Mouse (Mus musculus) C2C12 (cell line): ENCODE data around the gene Nucb2. TPM values are rescaled to one million over a fixed set of nuclear protein-coding genes. Genes with fewer than 3 reads are reported as not detected.
A peak's percentile ranks its signal among the peaks of the same experiment; 100 is the strongest.

Experiments used
- H3K27me3 ChIP-seq: one replicate; pipeline ENCODE4 v1.6.1; 2011; ENCODE audit not compliant: control insufficient read depth, insufficient read depth, insufficient read length
- H3K36me3 ChIP-seq: one replicate; pipeline ENCODE4 v1.6.1; 2011; ENCODE audit not compliant: control insufficient read depth, insufficient read depth
- H3K4me3 ChIP-seq: one replicate; pipeline ENCODE4 v1.5.1; 2011; ENCODE audit warnings: mild to moderate bottlenecking, control low read depth; ENCODE audit not compliant: poor library complexity, insufficient read depth, severe bottlenecking
- H3K79me2 ChIP-seq: one replicate; pipeline ENCODE4 v1.6.1; 2011; ENCODE audit not compliant: control insufficient read depth, insufficient read depth
- H3K79me3 ChIP-seq: one replicate; pipeline ENCODE4 v1.6.1; 2011; ENCODE audit warnings: low read depth, control low read depth
- H3ac ChIP-seq: one replicate; pipeline ENCODE3; 2011; ENCODE audit warnings: low read depth; ENCODE audit not compliant: control insufficient read depth, insufficient read length
- CEBPB ChIP-seq: IDR thresholded peaks from one replicate; pipeline ENCODE4 v1.6.1; 2011; ENCODE audit warnings: low read depth, mild to moderate bottlenecking, control low read depth, moderate library complexity
- CTCF ChIP-seq: IDR thresholded peaks from one replicate; pipeline ENCODE4 v1.5.1; 2011; ENCODE audit not compliant: control insufficient read depth, insufficient read depth, insufficient read length
- FOSL1 ChIP-seq: IDR thresholded peaks from one replicate; pipeline ENCODE4 v1.8.0; 2011; ENCODE audit warnings: mild to moderate bottlenecking, low read length; ENCODE audit not compliant: poor library complexity, insufficient read depth, severe bottlenecking
- MAX ChIP-seq: IDR thresholded peaks from one replicate; pipeline ENCODE4 v1.6.1; 2011; ENCODE audit warnings: mild to moderate bottlenecking, control low read depth
- MYOD1 ChIP-seq: IDR thresholded peaks from one replicate; pipeline ENCODE4 v1.6.1; 2011; ENCODE audit warnings: low read depth; ENCODE audit not compliant: control insufficient read depth, insufficient read length
- MYOG ChIP-seq: IDR thresholded peaks from one replicate; pipeline ENCODE4 v1.6.1; 2011; ENCODE audit not compliant: control insufficient read depth, insufficient read length; ENCODE audit errors: extremely low read depth
- USF1 ChIP-seq: IDR thresholded peaks from one replicate; pipeline ENCODE4 v1.6.1; 2011; ENCODE audit warnings: low read depth, mild to moderate bottlenecking, control low read depth, moderate library complexity
- long read RNA-seq, 2 experiments: library from polyadenylated mRNA; unstranded; transcript quantifications; one replicate each; pipeline ENCODE4 v2.0.0; 2019 to 2020
- polyA plus RNA-seq: library from polyadenylated mRNA; unstranded; fragments of >200 nt; fragmentation: generic; extraction: Trizol; gene quantifications from one replicate; pipeline ENCODE4 v1.2.1, GENCODE M21; 2012; ENCODE audit warnings: missing spikeins

Nucb2 gene
- 5.0 TPM for polyA plus RNA-seq
- long read RNA-seq, experiment 1, transcript Nucb2-201 (14 exons, 1,685 nt), result major isoform, 29 of 35 reads
- long read RNA-seq, experiment 1, partial matches to known transcripts, result 1 of 35 reads
- long read RNA-seq, experiment 1, other reads (novel, unspliced or antisense), result 5 of 35 reads
- long read RNA-seq, experiment 2, transcript Nucb2-201 (14 exons, 1,685 nt), result major isoform, 20 of 27 reads
- long read RNA-seq, experiment 2, partial matches to known transcripts, result 0 of 27 reads
- long read RNA-seq, experiment 2, other reads (novel, unspliced or antisense), result 7 of 27 reads

DNA sequence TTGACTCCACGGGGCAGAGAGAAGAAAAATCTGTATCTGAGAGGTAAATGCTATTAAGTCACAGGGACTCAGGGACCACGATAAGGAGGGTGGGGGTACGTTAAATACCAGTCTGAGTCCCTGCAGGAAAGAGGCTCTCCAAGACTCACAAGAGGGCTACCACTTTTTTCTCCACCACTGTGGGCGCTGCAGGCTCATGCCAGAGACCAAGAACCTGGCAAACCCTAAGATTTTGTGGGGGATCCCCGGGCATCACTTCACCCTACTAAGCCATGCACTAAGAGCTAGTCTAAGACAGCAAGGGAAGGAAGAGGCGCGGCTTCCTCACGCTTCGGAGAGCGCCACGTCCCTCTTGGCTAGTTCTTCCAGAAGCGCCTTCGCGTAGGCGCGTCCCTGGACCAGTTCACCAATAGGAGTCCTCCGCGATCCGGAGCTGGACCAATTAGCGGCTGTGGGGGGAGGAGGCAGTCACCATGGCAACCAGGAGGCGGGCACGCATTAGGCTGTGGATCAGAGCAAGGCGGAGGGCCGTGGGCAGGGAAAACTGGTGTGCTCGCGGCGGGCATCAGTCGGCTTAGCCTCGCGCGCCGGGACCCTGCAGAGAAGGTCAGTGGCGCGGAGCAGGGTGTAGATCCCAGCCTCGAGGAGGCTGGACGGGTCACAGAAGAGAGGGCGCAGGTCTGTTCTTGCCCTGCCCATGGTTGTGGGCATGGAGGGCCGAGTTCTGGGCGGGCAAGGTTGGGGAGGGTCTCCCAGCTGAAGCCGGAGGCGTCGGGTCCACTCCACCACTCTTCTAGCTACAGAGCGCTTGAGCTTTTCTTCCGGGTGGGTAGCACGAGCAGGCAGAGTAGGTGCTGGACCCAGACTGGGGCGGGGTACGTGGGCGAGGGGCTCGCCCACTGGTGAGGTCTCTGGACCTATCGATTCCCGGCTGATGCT lies at the start of gene Nucb2:
Gene Nucb2 (plus strand): TSS at position 491 of the 939 bp plus-strand sequence.
- no peaks in the 10 kb centered on the region for H3K79me2 ChIP-seq
- H3K79me3 ChIP-seq, result no peaks in the 10 kb centered on the region
- H3K36me3 ChIP-seq, result no peaks in the 10 kb centered on the region
- no peak for TF ChIP-seq MAX
- no peak for TF ChIP-seq FOSL1
- no peak for TF ChIP-seq CEBPB
- no peak for TF ChIP-seq MYOG
- TF ChIP-seq USF1, result no peak
- no peak for TF ChIP-seq MYOD1
- TF ChIP-seq CTCF, result no peak
- peak within 1 kb of the TSS; percentile 75 for H3ac ChIP-seq
- peak within 1 kb of the TSS; percentile 61 for H3K4me3 ChIP-seq
- no peaks in the 10 kb centered on the region for H3K27me3 ChIP-seq

DNA sequence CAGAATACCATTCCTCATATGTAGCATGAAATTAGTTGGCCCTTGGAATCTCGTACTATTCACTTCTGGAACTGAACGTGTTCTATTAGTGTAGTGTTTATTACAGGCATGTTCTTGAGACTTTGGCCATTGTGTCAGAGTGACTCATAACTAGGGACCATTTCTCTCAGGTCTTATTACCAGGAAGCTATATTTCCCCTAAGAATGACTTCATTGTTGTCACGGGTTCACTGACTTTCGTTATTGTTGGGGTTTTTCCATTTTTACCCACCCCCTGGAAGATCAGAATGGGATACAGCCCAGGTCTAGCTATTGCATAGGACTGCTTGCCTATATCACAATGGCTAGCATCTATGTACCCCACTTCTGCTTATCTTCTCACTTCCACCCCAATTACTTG lies 47.2 kb upstream of the Nucb2 start:
- no peak overlapping the region for H3ac ChIP-seq

DNA sequence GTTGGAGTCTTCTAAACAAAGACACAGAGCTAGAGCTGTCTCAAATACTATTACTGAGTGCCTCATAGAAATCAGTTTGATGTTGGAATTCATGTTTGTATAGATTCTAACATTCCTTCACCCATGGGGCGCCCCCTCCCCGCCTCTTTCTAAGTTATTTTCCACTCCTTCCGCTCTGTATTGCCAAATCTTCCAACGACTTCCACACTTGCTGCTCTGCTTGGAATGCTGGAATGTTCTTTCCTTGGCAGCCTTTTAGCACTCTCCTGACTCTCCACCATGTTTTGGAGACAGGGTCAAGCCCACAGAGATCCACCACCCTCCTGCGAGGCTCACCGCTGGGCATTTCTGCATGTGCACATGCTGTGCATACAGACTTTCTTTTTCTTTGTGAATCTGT lies 46.8 kb upstream of the Nucb2 start:
- Histone ChIP-seq H3K27me3 (no peaks in the 10 kb centered on the region), H3ac (no peak overlapping the region), H3K79me2 (no peaks in the 10 kb centered on the region), H3K4me3 (no peak overlapping the region), H3K79me3 (no peaks in the 10 kb centered on the region), H3K36me3 (no peaks in the 10 kb centered on the region)
- no peak for TF ChIP-seq USF1
- TF ChIP-seq FOSL1, result no peak
- no peak for TF ChIP-seq CEBPB
- no peak for TF ChIP-seq MYOG
- no peak for TF ChIP-seq MYOD1
- no peak for TF ChIP-seq CTCF
- no peak for TF ChIP-seq MAX

More for the DNA sequence above, 47.2 kb upstream of the Nucb2 start:
- Histone ChIP-seq H3K36me3 (no peaks in the 10 kb centered on the region), H3K4me3 (no peak overlapping the region), H3K27me3 (no peaks in the 10 kb centered on the region), H3K79me3 (no peaks in the 10 kb centered on the region), H3K79me2 (no peaks in the 10 kb centered on the region)
- TF ChIP-seq MAX, result no peak
- TF ChIP-seq USF1, result peak; percentile 7

DNA sequence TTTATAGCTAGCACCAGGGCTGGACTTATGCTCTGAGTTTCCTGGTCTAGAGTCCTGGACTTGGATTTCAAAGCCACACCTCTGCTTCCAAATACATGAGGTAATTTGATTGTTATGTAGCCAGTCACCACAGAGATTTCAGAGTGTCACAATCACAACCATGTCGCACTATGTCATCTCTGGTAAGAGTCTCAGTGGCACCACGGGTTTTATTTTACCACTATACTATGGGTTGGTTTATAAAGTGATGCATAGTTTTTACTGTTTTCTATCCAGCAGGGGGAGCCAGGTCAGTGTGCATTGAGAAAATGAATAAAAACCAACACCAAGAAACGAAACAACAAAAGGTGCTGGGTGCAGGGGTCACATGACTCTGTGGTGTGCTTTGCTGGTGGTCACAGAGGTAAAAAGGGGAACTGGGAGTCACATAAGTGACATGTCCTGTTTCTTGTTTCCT lies 45.2 kb upstream of the Nucb2 start:
- Histone ChIP-seq H3K36me3 (no peaks in the 10 kb centered on the region), H3ac (no peak overlapping the region), H3K27me3 (no peaks in the 10 kb centered on the region), H3K79me2 (no peaks in the 10 kb centered on the region), H3K79me3 (no peaks in the 10 kb centered on the region), H3K4me3 (no peak overlapping the region)
- TF ChIP-seq USF1 (peak; percentile 83), MYOG (no peak), CEBPB (peak; percentile 34)

DNA sequence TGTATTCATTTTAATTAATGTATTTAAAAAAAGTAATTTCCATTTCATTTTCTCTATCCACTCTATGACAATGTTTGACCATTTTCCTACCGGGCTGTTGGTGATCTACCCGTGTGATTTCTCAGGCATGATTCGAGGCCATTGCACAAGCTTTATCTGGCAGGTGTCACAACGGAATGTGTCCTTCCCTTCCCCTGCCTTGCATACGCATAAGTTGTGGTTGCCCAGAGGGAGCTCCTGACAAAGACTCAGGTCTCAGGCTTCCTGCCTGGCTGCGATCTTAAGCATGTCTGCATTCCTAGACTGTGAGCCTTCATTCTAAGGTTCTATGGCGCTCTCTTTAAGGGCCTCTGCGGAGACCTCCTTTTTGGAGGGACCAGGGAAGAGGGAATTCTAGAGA lies 42.1 kb upstream of the Nucb2 start:
- no peak overlapping the region for H3K4me3 ChIP-seq
- TF ChIP-seq MYOD1 (peak; percentile 22), CTCF (no peak), CEBPB (peak; percentile 62), MYOG (no peak), FOSL1 (no peak), USF1 (no peak)
- no peak overlapping the region for H3ac ChIP-seq
- H3K79me2 ChIP-seq, result no peaks in the 10 kb centered on the region
- no peaks in the 10 kb centered on the region for H3K27me3 ChIP-seq
- no peaks in the 10 kb centered on the region for H3K79me3 ChIP-seq
- no peaks in the 10 kb centered on the region for H3K36me3 ChIP-seq

DNA sequence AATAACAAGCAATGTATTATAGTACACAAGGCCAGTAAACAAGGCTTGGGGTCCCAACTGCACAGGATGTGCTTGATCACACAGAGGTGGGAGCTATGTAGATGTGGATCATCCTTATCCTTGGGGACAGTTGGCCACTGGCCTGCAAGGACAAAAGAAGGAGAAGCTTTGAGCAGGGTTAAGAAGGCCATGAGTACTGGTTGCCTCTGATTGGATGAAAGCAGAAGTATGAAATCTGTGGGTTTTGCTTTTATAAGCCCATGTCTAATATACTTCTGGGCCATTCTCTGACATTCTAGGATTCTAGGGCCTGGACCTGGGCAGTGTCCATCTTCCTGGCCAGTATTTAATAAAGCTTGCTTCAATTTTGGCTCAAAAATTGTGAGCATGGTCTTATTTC lies 28.3 kb upstream of the Nucb2 start:
- Histone ChIP-seq H3K27me3 (no peaks in the 10 kb centered on the region), H3K79me3 (no peaks in the 10 kb centered on the region), H3ac (no peak overlapping the region), H3K4me3 (no peak overlapping the region), H3K79me2 (no peaks in the 10 kb centered on the region), H3K36me3 (no peaks in the 10 kb centered on the region)
- TF ChIP-seq CTCF (no peak), USF1 (no peak), MAX (no peak), CEBPB (no peak), FOSL1 (no peak), MYOD1 (no peak), MYOG (no peak)
